Mouse (Mus musculus): ENCODE measurements around the gene Srebf1. TPM values are rescaled to one million over a fixed set of nuclear protein-coding genes. Genes with fewer than 3 reads are reported as not detected.
A peak's percentile ranks its signal among the peaks of the same experiment; 100 is the strongest.

The Srebf1 gene
- polyA plus RNA-seq, 1 experiment from 2014 or later: 53.5 TPM

- Histone ChIP-seq H3K4me1 (replicated peaks) (peaks cover 87% of the 10 kb centered on the region), H3K9ac (peak overlapping the region; percentile 63), H3K36me3 (replicated peaks) (no peaks in the 10 kb centered on the region), H3K4me3 (replicated peaks) (peak overlapping the region; percentile 66), H3K27me3 (peaks cover 29% of the 10 kb centered on the region), H3K27ac (replicated peaks) (peak overlapping the region; percentile 69), H3K9me3 (replicated peaks) (no peaks in the 10 kb centered on the region), H3K4me2 (peak overlapping the region; percentile 99)
- under 1% methylated on average over 70 of the region's 71 CpGs for WGBS (ENCODE audit: insufficient replicate concordance)
- peak; percentile 32; the same call in 1 of the 2 replicates for ATAC-seq (ENCODE audit: insufficient read depth)
Observed at GRCm38 (mm10) chr11:60176182-60176974, 46.0 kb downstream of the Srebf1 start.

GRCm38 (mm10) chr11:60175371-60176181 is 46.8 kb downstream of the Srebf1 start:
- peak overlapping the region; percentile 63 for H3K9ac ChIP-seq
- peaks cover 29% of the 10 kb centered on the region for H3K27me3 ChIP-seq
- no peaks in the 10 kb centered on the region for H3K9me3 ChIP-seq (replicated peaks)
- H3K4me1 ChIP-seq (replicated peaks): peaks cover 80% of the 10 kb centered on the region
- whole genome bisulfite sequencing (ENCODE audit: insufficient replicate concordance): under 1% methylated on average over 66 of the region's 66 CpGs
- H3K4me2 ChIP-seq: peak overlapping the region; percentile 99
- ATAC-seq (ENCODE audit: insufficient read depth): peak; percentile 81
- peak overlapping the region; percentile 69 for H3K27ac ChIP-seq (replicated peaks)
- H3K4me3 ChIP-seq (replicated peaks): peak overlapping the region; percentile 66
- H3K36me3 ChIP-seq (replicated peaks): no peaks in the 10 kb centered on the region

GRCm38 (mm10) chr11:60173606-60174184 is 48.7 kb downstream of the Srebf1 start:
- H3K4me3 ChIP-seq (replicated peaks): no peak overlapping the region
- WGBS (ENCODE audit: insufficient replicate concordance): 68% methylated on average over 10 of the region's 10 CpGs
- H3K27me3 ChIP-seq: peaks cover 29% of the 10 kb centered on the region
- H3K36me3 ChIP-seq (replicated peaks): no peaks in the 10 kb centered on the region
- H3K9ac ChIP-seq: no peak overlapping the region
- H3K27ac ChIP-seq (replicated peaks): no peak overlapping the region
- peaks cover 66% of the 10 kb centered on the region for H3K4me1 ChIP-seq (replicated peaks)
- no peak for ATAC-seq (ENCODE audit: insufficient read depth)
- no peak overlapping the region for H3K4me2 ChIP-seq
- H3K9me3 ChIP-seq (replicated peaks): no peaks in the 10 kb centered on the region

- Histone ChIP-seq H3K27me3 (peaks cover 21% of the 10 kb centered on the region), H3K4me3 (replicated peaks) (no peak overlapping the region), H3K4me1 (replicated peaks) (peaks cover 57% of the 10 kb centered on the region), H3K9ac (no peak overlapping the region), H3K27ac (replicated peaks) (no peak overlapping the region), H3K36me3 (replicated peaks) (no peaks in the 10 kb centered on the region), H3K4me2 (no peak overlapping the region), H3K9me3 (replicated peaks) (no peaks in the 10 kb centered on the region)
- no peak for ATAC-seq (ENCODE audit: insufficient read depth)
- WGBS (ENCODE audit: insufficient replicate concordance): 77% methylated on average over 3 of the region's 3 CpGs
Observed at GRCm38 (mm10) chr11:60172074-60172473, 50.3 kb downstream of the Srebf1 start.

DNA sequence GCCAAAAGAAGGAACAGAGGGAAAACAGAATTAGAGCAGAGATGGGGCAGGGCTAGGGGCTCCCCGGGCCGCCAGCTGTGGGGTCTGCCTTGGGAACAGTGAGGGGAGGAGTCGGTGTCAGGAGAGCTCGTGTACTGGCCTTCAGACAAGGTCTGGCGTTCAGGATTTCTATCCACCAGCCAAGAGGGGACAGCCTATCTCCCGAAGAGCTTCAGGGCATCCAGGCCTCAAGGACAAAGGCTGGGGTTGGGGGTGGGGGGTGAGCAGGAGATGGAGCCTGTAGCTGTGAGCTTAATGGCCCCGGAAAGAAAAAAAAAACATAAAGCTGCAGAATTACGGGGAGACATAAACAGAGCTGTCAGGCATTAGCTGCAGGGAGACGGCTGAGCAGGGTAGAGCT is 53.6 kb downstream of the Srebf1 start:
- 64% methylated on average over 9 of the region's 9 CpGs for WGBS (ENCODE audit: insufficient replicate concordance)
- Histone ChIP-seq H3K27me3 (no peaks in the 10 kb centered on the region), H3K27ac (replicated peaks) (no peak overlapping the region), H3K9me3 (replicated peaks) (no peaks in the 10 kb centered on the region), H3K4me2 (no peak overlapping the region), H3K4me3 (replicated peaks) (no peak overlapping the region), H3K36me3 (replicated peaks) (no peaks in the 10 kb centered on the region), H3K4me1 (replicated peaks) (peaks cover 36% of the 10 kb centered on the region), H3K9ac (no peak overlapping the region)
- no peak for ATAC-seq (ENCODE audit: insufficient read depth)

- Histone ChIP-seq H3K4me1 (replicated peaks) (peaks cover 47% of the 10 kb centered on the region), H3K36me3 (replicated peaks) (0 out of 2 replicates have a peak, but pooled peaks cover 3% of the 10 kb centered on the region), H3K27me3 (no peaks in the 10 kb centered on the region), H3K4me2 (no peak overlapping the region), H3K27ac (replicated peaks) (no peak overlapping the region), H3K4me3 (replicated peaks) (no peak overlapping the region), H3K9ac (no peak overlapping the region), H3K9me3 (replicated peaks) (no peaks in the 10 kb centered on the region)
- WGBS (ENCODE audit: insufficient replicate concordance): 72% methylated on average over 5 of the region's 5 CpGs
- ATAC-seq (ENCODE audit: insufficient read depth): no peak
Observed at GRCm38 (mm10) chr11:60165076-60165475, 57.3 kb downstream of the Srebf1 start.

DNA sequence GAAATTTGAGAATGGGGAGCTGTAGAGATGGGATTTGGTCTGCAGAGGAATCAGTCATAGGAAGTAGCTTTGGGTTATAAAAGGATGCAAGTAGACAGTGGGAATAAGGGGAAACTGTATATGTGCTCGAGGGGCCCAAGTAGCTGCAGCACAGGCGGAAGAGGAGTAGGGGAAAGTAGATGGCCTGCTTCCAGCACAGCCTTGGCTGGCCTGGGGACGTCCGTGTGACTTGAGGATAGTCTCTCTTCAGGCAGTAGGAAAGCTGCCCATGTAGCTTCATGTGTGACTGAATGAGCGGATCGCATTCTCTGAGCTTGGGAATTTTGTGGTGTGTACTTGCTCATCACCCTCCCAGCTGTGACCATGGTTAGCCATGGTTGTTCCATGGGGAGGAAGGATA is 57.9 kb downstream of the Srebf1 start:
- Histone ChIP-seq H3K4me3 (replicated peaks) (no peak overlapping the region), H3K9ac (no peak overlapping the region), H3K27me3 (no peaks in the 10 kb centered on the region), H3K4me2 (no peak overlapping the region), H3K36me3 (replicated peaks) (0 out of 2 replicates have a peak, but pooled peaks cover 3% of the 10 kb centered on the region), H3K9me3 (replicated peaks) (no peaks in the 10 kb centered on the region), H3K4me1 (replicated peaks) (peaks cover 54% of the 10 kb centered on the region), H3K27ac (replicated peaks) (peak overlapping the region; percentile 19; the same call in 1 of the 2 replicates)
- 73% methylated on average over 6 of the region's 6 CpGs for WGBS (ENCODE audit: insufficient replicate concordance)
- no peak for ATAC-seq (ENCODE audit: insufficient read depth)

GRCm38 (mm10) chr11:60163362-60163761 is 59.0 kb downstream of the Srebf1 start:
- no peaks in the 10 kb centered on the region for H3K9me3 ChIP-seq (replicated peaks)
- H3K4me1 ChIP-seq (replicated peaks): peaks cover 65% of the 10 kb centered on the region
- WGBS (ENCODE audit: insufficient replicate concordance): 64% methylated on average over 4 of the region's 4 CpGs

DNA sequence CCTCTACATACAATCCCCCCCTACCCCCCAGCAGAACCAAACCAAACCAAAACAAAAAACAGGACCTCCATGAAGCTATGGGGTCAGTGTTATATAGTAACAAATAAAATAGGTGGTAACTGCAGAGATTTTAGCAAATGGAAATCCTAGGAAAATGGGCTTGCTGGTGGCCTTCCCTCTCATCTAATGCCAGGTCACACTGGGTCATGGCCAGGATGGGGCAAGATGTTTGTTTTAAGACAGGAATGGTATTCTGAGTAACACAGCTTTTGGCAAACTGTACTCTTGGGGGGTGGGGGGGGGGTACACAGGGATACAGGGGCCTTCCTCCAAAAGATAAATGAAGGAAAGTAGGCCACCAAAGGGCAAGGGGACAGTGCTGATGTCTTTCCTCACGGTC is 59.8 kb downstream of the Srebf1 start:
- Histone ChIP-seq H3K27ac (replicated peaks) (no peak overlapping the region), H3K36me3 (replicated peaks) (0 out of 2 replicates have a peak, but pooled peaks cover 3% of the 10 kb centered on the region), H3K4me3 (replicated peaks) (no peak overlapping the region), H3K27me3 (no peaks in the 10 kb centered on the region), H3K4me2 (no peak overlapping the region), H3K9me3 (replicated peaks) (no peaks in the 10 kb centered on the region), H3K4me1 (replicated peaks) (peaks cover 67% of the 10 kb centered on the region), H3K9ac (no peak overlapping the region)
- ATAC-seq (ENCODE audit: insufficient read depth): no peak
- WGBS (ENCODE audit: insufficient replicate concordance): 83% methylated on average over 1 of the region's 1 CpGs

More at GRCm38 (mm10) chr11:60163362-60163761, 59.0 kb downstream of the Srebf1 start:
- Histone ChIP-seq H3K27me3 (no peaks in the 10 kb centered on the region), H3K4me2 (no peak overlapping the region), H3K4me3 (replicated peaks) (no peak overlapping the region), H3K27ac (replicated peaks) (no peak overlapping the region), H3K9ac (no peak overlapping the region), H3K36me3 (replicated peaks) (0 out of 2 replicates have a peak, but pooled peaks cover 3% of the 10 kb centered on the region)
- no peak for ATAC-seq (ENCODE audit: insufficient read depth)

GRCm38 (mm10) chr11:60161146-60161874 is 61.1 kb downstream of the Srebf1 start:
- 72% methylated on average over 9 of the region's 9 CpGs for WGBS (ENCODE audit: insufficient replicate concordance)
- no peak overlapping the region for H3K4me2 ChIP-seq
- H3K9ac ChIP-seq: no peak overlapping the region
- H3K4me1 ChIP-seq (replicated peaks): peaks cover 68% of the 10 kb centered on the region
- no peaks in the 10 kb centered on the region for H3K9me3 ChIP-seq (replicated peaks)
- no peaks in the 10 kb centered on the region for H3K27me3 ChIP-seq
- no peak for ATAC-seq (ENCODE audit: insufficient read depth)
- H3K4me3 ChIP-seq (replicated peaks): no peak overlapping the region
- H3K36me3 ChIP-seq (replicated peaks): 0 out of 2 replicates have a peak, but pooled peaks cover 3% of the 10 kb centered on the region
- H3K27ac ChIP-seq (replicated peaks): no peak overlapping the region
